Comparison of ENCODE assay signal across 9 mouse cellular contexts in genomic region chr6:121329848-121330508, GRCm38 (mm10). TPM values are rescaled to one million over a fixed set of nuclear protein-coding genes. Genes with fewer than 3 reads are reported as not detected.
DNase-seq lines count a peak whose midpoint lies in the region; ATAC-seq and TF ChIP-seq lines count a peak whose summit lies in the region.
"Had no signal": no experiment of that assay in that cellular context is flagged by ENCODE, and none has a peak within 500 bp of the region (broad histone marks: within the 10 kb centered on the region; RNA-seq: fewer than 3 reads in every experiment).

No protein-coding gene starts in this region.

- peaks cover 7% of the 10 kb centered on the region; the same call in 1 of the 2 replicates for H3K4me1 ChIP-seq in intestine, embryonic 16.5 days (ENCODE audit: control insufficient read depth, insufficient read depth, low read length)
- H3K4me1 ChIP-seq in liver, postnatal 0 days (ENCODE audit: insufficient read depth): 0 out of 2 replicates have a peak, but pooled peaks cover 4% of the 10 kb centered on the region

- TF ChIP-seq EP300 in liver, postnatal 0 days (IDR thresholded peaks at IDR 0.05; ENCODE audit: low read depth): no peak

- H3K9ac ChIP-seq in intestine, embryonic 16.5 days (ENCODE audit: low read depth, low read length): no peak overlapping the region
- H3K9ac ChIP-seq in liver, postnatal 0 days (replicated peaks): no peak overlapping the region
- H3K9ac ChIP-seq: heart, embryonic 15.5 days had no signal

- H3K36me3 ChIP-seq in intestine, embryonic 16.5 days (ENCODE audit: control insufficient read depth, insufficient read depth, low read length): no peaks in the 10 kb centered on the region
- H3K36me3 ChIP-seq in liver, postnatal 0 days (replicated peaks; ENCODE audit: insufficient read depth, low read length): peaks cover 5% of the 10 kb centered on the region; the same call in 1 of the 2 replicates
- H3K36me3 ChIP-seq: heart, embryonic 15.5 days had no signal

- peak; percentile 62; the same call in 1 of the 2 replicates for ATAC-seq in intestine, embryonic 16.5 days
- peak; percentile 77 for ATAC-seq in liver, postnatal 0 days

- WGBS in intestine, embryonic 16.5 days: 16% methylated on average over 10 of the region's 10 CpGs
- WGBS in liver, postnatal 0 days (ENCODE audit: insufficient replicate concordance): 44% methylated on average over 10 of the region's 10 CpGs

- H3K4me2 ChIP-seq in intestine, embryonic 16.5 days (ENCODE audit: low read depth, low read length): no peak overlapping the region
- H3K4me2 ChIP-seq in liver, postnatal 0 days (ENCODE audit: low read depth, low read length): no peak overlapping the region
- H3K4me2 ChIP-seq: heart, embryonic 15.5 days had no signal

- H3K9me3 ChIP-seq in intestine, embryonic 16.5 days (ENCODE audit: control insufficient read depth, low read length): no peaks in the 10 kb centered on the region
- no peaks in the 10 kb centered on the region for H3K9me3 ChIP-seq in liver, postnatal 0 days (ENCODE audit: low read length)
- H3K9me3 ChIP-seq: heart, embryonic 15.5 days had no signal

- peak; percentile 43 to 69 for DNase-seq in cerebellum, postnatal 10 days
- no peak for DNase-seq in cerebellum, adult 9-10 months
- peak; percentile 44 for DNase-seq in brain, adult 2 months (ENCODE audit: low read depth, low spot score)
- no peak for DNase-seq in liver, postnatal 0 days
- peak; percentile 26 for DNase-seq in right cerebral cortex, postnatal 4 days
- no peak for DNase-seq in natural killer cell, adult 2 months (ENCODE audit: low spot score in 2 of 2)
- no peak for DNase-seq in cerebellum, adult 11 months

- H3K4me3 ChIP-seq in intestine, embryonic 16.5 days (ENCODE audit: low read length): no peak overlapping the region
- H3K4me3 ChIP-seq in liver, postnatal 0 days (ENCODE audit: low read depth, low read length): no peak overlapping the region
- H3K4me3 ChIP-seq: heart, embryonic 15.5 days had no signal

- H3K27ac ChIP-seq in intestine, embryonic 16.5 days (ENCODE audit: low read length): no peak overlapping the region
- H3K27ac ChIP-seq in liver, postnatal 0 days (ENCODE audit: low read depth): 0 out of 2 replicates have a peak overlapping the region, but pooled peaks have one; percentile 18
- H3K27ac ChIP-seq: heart, embryonic 15.5 days had no signal

- no peak for TF ChIP-seq CTCF in liver, postnatal 0 days (IDR thresholded peaks at IDR 0.05; ENCODE audit: low read depth)

- no peaks in the 10 kb centered on the region for H3K27me3 ChIP-seq in intestine, embryonic 16.5 days (replicated peaks; ENCODE audit: control insufficient read depth, insufficient read depth, low read length)
- no peaks in the 10 kb centered on the region for H3K27me3 ChIP-seq in liver, postnatal 0 days (ENCODE audit: insufficient read depth, low read length)
- H3K27me3 ChIP-seq: heart, embryonic 15.5 days had no signal

RNA-seq across cellular contexts. Expression of gene Slc6a12, which starts 12.9 kb away (rescaled TPM):
- 0.06 and 0.22 TPM in 2 replicates for polyA plus RNA-seq in intestine, embryonic 16.5 days (2015; fragmentation: Nextera tagmentation; extraction: Ambion mirVana)
- 23.6 and 25.8 TPM in 2 replicates for polyA plus RNA-seq in liver, postnatal 0 days (2015; fragmentation: Nextera tagmentation; extraction: Ambion mirVana)
- polyA plus RNA-seq: heart, embryonic 15.5 days had no signal

RNA-seq across cellular contexts. Expression of gene Slc6a13, which starts 30.0 kb away (rescaled TPM):
- 0.77 and 1.4 TPM in 2 replicates for polyA plus RNA-seq in intestine, embryonic 16.5 days (2015; fragmentation: Nextera tagmentation; extraction: Ambion mirVana)
- 77.9 and 84.7 TPM in 2 replicates for polyA plus RNA-seq in liver, postnatal 0 days (2015; fragmentation: Nextera tagmentation; extraction: Ambion mirVana)

Comparison
In these comparisons a context has a peak if more than half of its experiments do, and no peak if none do; other contexts are left out.
1. DNase-seq: peak in cerebellum, postnatal 10 days (2 of 2), brain, adult 2 months (single experiment) and right cerebral cortex, postnatal 4 days (single experiment); none in cerebellum, adult 9-10 months (single experiment), liver, postnatal 0 days (single experiment), natural killer cell, adult 2 months (0 of 2) and cerebellum, adult 11 months (single experiment).
2. RNA of gene Slc6a12, which starts 12.9 kb away (polyA plus RNA-seq): 23.6 to 25.8 TPM in liver, postnatal 0 days; 0.06 to 0.22 TPM in intestine, embryonic 16.5 days; every median in the first group is over 10 times any median in the second.
3. RNA of gene Slc6a13, which starts 30.0 kb away (polyA plus RNA-seq): 77.9 to 84.7 TPM in liver, postnatal 0 days; 0.77 to 1.4 TPM in intestine, embryonic 16.5 days; every median in the first group is over 10 times any median in the second.